Mouse (Mus musculus): Measurements from ENCODE around the gene Sgo2a. TPM values are rescaled to one million over a fixed set of nuclear protein-coding genes. Genes with fewer than 3 reads are reported as not detected.
A peak's percentile ranks its signal among the peaks of the same experiment; 100 is the strongest.

The Sgo2a gene
- polyA plus RNA-seq, 1 experiment from 2014 or later: 4.6 TPM

DNA sequence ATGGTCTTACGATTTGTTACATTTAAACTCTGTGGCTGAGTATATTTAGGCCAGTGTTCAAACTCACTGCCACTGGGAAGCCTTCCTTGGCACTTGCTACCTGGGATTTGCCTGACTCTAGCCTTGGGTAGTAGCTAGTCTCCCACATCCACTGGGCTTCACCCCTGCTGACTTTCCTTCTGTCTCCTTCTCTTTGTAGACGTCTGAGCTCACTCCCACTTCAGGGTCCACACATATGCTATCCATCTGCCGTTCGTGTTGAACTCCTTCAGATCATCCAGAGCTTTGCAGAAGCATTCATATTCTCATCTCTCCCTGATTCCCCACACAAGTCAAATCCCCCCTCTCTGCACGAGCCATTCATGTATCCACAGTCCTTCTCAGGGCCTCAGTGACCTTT, 49.8 kb downstream of the Sgo2a start:
- no peak for TF ChIP-seq EP300 (IDR thresholded peaks at IDR 0.05; ENCODE audit: low read depth)
- no peak for TF ChIP-seq CTCF (IDR thresholded peaks at IDR 0.05; ENCODE audit: low read depth)
- no peak for ATAC-seq
- WGBS (ENCODE audit: insufficient replicate concordance): 61% methylated on average over 5 of the region's 5 CpGs
- Histone ChIP-seq H3K36me3 (replicated peaks; ENCODE audit: insufficient read depth, low read length) (no peaks in the 10 kb centered on the region), H3K9ac (replicated peaks) (no peak overlapping the region), H3K27me3 (ENCODE audit: insufficient read depth, low read length) (no peaks in the 10 kb centered on the region), H3K9me3 (ENCODE audit: low read length) (no peaks in the 10 kb centered on the region), H3K27ac (ENCODE audit: low read depth) (no peak overlapping the region), H3K4me2 (ENCODE audit: low read depth, low read length) (no peak overlapping the region), H3K4me3 (ENCODE audit: low read depth, low read length) (no peak overlapping the region), H3K4me1 (ENCODE audit: insufficient read depth) (no peaks in the 10 kb centered on the region)
- no peak for DNase-seq

DNA sequence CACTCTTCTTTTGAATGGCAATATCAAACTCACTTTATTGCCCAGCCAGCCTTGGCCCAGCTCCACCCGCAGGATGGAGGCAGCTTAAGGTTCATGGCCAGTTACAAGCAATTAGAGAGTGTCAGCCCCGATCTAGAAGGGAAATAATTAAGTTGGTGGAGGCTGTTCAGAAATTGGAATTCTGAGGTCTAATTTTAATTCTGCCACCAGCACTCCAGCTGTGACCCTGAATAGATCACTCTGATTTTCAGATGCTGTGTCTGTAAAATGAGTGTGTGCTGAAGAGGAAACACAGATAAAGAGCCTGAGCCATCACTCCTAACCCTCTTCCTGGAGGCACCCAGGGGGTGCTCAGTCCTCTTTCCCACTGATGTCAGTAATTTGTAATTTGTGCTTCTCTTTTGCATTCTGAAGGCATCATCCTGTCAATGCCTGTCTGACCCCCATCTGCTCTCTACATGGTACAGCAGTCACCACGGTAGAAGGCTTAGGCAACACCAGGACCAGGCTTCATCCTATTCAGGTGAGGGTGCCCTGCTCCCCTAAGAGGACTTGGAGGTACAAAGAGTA, 51.0 kb downstream of the Sgo2a start:
- 80% methylated on average over 3 of the region's 3 CpGs for WGBS (ENCODE audit: insufficient replicate concordance)
- no peak for TF ChIP-seq CTCF (IDR thresholded peaks at IDR 0.05; ENCODE audit: low read depth)
- TF ChIP-seq EP300 (IDR thresholded peaks at IDR 0.05; ENCODE audit: low read depth): no peak
- H3K27ac ChIP-seq (ENCODE audit: low read depth): no peak overlapping the region
- no peaks in the 10 kb centered on the region for H3K4me1 ChIP-seq (ENCODE audit: insufficient read depth)
- no peak for DNase-seq
- H3K9me3 ChIP-seq (ENCODE audit: low read length): no peaks in the 10 kb centered on the region
- H3K4me3 ChIP-seq (ENCODE audit: low read depth, low read length): no peak overlapping the region
- H3K4me2 ChIP-seq (ENCODE audit: low read depth, low read length): no peak overlapping the region
- no peaks in the 10 kb centered on the region for H3K36me3 ChIP-seq (replicated peaks; ENCODE audit: insufficient read depth, low read length)
- H3K9ac ChIP-seq (replicated peaks): no peak overlapping the region
- no peak for ATAC-seq
- H3K27me3 ChIP-seq (ENCODE audit: insufficient read depth, low read length): no peaks in the 10 kb centered on the region

GRCm38 (mm10) chr1:58049126-58049525, 53.4 kb downstream of the Sgo2a start:
- DNase-seq (no peak), ATAC-seq (no peak)
- no peaks in the 10 kb centered on the region for H3K27me3 ChIP-seq (ENCODE audit: insufficient read depth, low read length)
- TF ChIP-seq CTCF (IDR thresholded peaks at IDR 0.05; ENCODE audit: low read depth) (no peak), EP300 (IDR thresholded peaks at IDR 0.05; ENCODE audit: low read depth) (no peak)
- H3K9ac ChIP-seq (replicated peaks): no peak overlapping the region
- H3K9me3 ChIP-seq (ENCODE audit: low read length): no peaks in the 10 kb centered on the region
- no peak overlapping the region for H3K4me3 ChIP-seq (ENCODE audit: low read depth, low read length)
- no peaks in the 10 kb centered on the region for H3K4me1 ChIP-seq (ENCODE audit: insufficient read depth)
- no peak overlapping the region for H3K27ac ChIP-seq (ENCODE audit: low read depth)
- no peaks in the 10 kb centered on the region for H3K36me3 ChIP-seq (replicated peaks; ENCODE audit: insufficient read depth, low read length)
- 79% methylated on average over 5 of the region's 5 CpGs for WGBS (ENCODE audit: insufficient replicate concordance)
- H3K4me2 ChIP-seq (ENCODE audit: low read depth, low read length): no peak overlapping the region

- Histone ChIP-seq H3K9ac (replicated peaks) (no peak overlapping the region), H3K27me3 (ENCODE audit: insufficient read depth, low read length) (no peaks in the 10 kb centered on the region), H3K4me2 (ENCODE audit: low read depth, low read length) (no peak overlapping the region), H3K9me3 (ENCODE audit: low read length) (no peaks in the 10 kb centered on the region), H3K27ac (ENCODE audit: low read depth) (no peak overlapping the region), H3K4me3 (ENCODE audit: low read depth, low read length) (no peak overlapping the region), H3K36me3 (replicated peaks; ENCODE audit: insufficient read depth, low read length) (no peaks in the 10 kb centered on the region), H3K4me1 (ENCODE audit: insufficient read depth) (no peaks in the 10 kb centered on the region)
- 83% methylated on average over 11 of the region's 11 CpGs for WGBS (ENCODE audit: insufficient replicate concordance)
- no peak for TF ChIP-seq EP300 (IDR thresholded peaks at IDR 0.05; ENCODE audit: low read depth)
- TF ChIP-seq CTCF (IDR thresholded peaks at IDR 0.05; ENCODE audit: low read depth): no peak
- ATAC-seq (no peak), DNase-seq (no peak)
Measured at GRCm38 (mm10) chr1:58055598-58055997, 59.8 kb downstream of the Sgo2a start.

DNA sequence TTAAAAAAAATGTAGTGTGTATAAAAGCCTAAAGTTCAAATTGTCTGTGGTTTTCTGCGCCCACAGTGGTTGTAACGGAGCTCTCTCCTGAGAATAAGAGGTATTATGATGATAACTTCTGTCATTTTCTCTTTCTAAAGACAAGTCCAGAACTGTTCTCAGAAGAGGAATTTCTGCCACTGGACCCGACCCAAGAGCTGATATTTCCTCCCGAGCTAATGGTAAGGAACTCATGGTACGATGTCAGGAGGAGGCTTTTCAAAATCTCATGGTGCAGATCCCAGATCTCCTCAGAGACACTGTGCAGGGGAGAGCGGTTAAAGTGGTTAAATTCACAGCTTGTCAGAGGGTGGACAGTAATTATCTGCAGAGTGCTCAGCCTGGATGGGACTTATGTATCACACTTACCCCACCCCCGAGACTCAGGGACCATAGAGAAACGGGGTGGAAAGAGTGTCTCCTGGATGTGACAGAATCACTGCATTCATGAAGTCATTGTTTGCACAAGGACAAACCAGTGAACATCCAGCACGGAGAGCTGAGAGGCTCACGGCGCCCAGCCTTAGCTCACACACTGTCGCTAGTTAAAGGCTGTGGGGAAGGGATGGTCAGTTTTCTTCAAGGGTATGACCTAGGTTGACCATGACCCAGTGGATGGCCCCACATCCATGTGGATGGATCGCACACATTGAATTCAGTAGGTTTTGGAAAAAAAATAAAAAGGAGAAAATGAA, 60.5 kb downstream of the Sgo2a start:
- no peaks in the 10 kb centered on the region for H3K9me3 ChIP-seq (ENCODE audit: low read length)
- DNase-seq (no peak), ATAC-seq (peak; percentile 92)
- H3K4me3 ChIP-seq (ENCODE audit: low read depth, low read length): no peak overlapping the region
- no peaks in the 10 kb centered on the region for H3K36me3 ChIP-seq (replicated peaks; ENCODE audit: insufficient read depth, low read length)
- peak overlapping the region; percentile 29 for H3K4me2 ChIP-seq (ENCODE audit: low read depth, low read length)
- no peaks in the 10 kb centered on the region for H3K4me1 ChIP-seq (ENCODE audit: insufficient read depth)
- TF ChIP-seq CTCF (IDR thresholded peaks at IDR 0.05; ENCODE audit: low read depth) (no peak), EP300 (IDR thresholded peaks at IDR 0.05; ENCODE audit: low read depth) (no peak)
- peak overlapping the region; percentile 34; the same call in 1 of the 2 replicates for H3K27ac ChIP-seq (ENCODE audit: low read depth)
- 66% methylated on average over 13 of the region's 13 CpGs for WGBS (ENCODE audit: insufficient replicate concordance)
- H3K9ac ChIP-seq (replicated peaks): no peak overlapping the region
- H3K27me3 ChIP-seq (ENCODE audit: insufficient read depth, low read length): no peaks in the 10 kb centered on the region

- TF ChIP-seq EP300 (IDR thresholded peaks at IDR 0.05; ENCODE audit: low read depth) (no peak), CTCF (IDR thresholded peaks at IDR 0.05; ENCODE audit: low read depth) (no peak)
- H3K4me3 ChIP-seq (ENCODE audit: low read depth, low read length): no peak overlapping the region
- ATAC-seq (peak; percentile 81), DNase-seq (no peak)
- no peak overlapping the region for H3K9ac ChIP-seq (replicated peaks)
- peak overlapping the region; percentile 29; the same call in 1 of the 2 replicates for H3K4me2 ChIP-seq (ENCODE audit: low read depth, low read length)
- no peaks in the 10 kb centered on the region for H3K27me3 ChIP-seq (ENCODE audit: insufficient read depth, low read length)
- WGBS (ENCODE audit: insufficient replicate concordance): 59% methylated on average over 11 of the region's 11 CpGs
- no peaks in the 10 kb centered on the region for H3K36me3 ChIP-seq (replicated peaks; ENCODE audit: insufficient read depth, low read length)
- H3K27ac ChIP-seq (ENCODE audit: low read depth): no peak overlapping the region
- no peaks in the 10 kb centered on the region for H3K9me3 ChIP-seq (ENCODE audit: low read length)
- no peaks in the 10 kb centered on the region for H3K4me1 ChIP-seq (ENCODE audit: insufficient read depth)
Measured at GRCm38 (mm10) chr1:58056939-58057338, 61.2 kb downstream of the Sgo2a start.
